Mouse (Mus musculus): Measurements from ENCODE around the gene Cutc. TPM values are rescaled to one million over a fixed set of nuclear protein-coding genes. Genes with fewer than 3 reads are reported as not detected.

Cutc gene
- polyA plus RNA-seq, 1 experiment from 2014 or later: 12.0 TPM

DNA sequence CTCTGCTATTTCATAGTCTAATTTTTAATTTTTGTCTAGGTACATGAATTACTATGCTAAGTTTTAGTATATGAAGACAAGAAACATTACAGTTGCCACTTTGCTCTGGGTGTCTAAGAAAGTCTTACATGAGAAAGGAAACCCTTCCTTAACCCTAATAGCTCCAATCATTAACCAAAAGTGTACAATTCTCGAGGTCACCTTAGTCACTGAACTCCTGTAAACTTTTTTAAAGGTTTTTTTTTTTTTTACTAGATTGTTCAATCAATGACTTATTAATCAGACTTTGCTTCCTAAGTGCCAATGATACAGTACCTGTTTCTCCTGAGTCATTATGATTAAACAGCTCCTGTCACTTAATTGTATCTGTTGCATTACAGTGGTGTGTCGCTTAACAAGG is 24.5 kb downstream of the Cutc start:
- Histone ChIP-seq H3K4me3 (ENCODE audit: low read depth, low read length) (no peak overlapping the region), H3K27me3 (ENCODE audit: control insufficient read depth, insufficient read depth, low read length) (no peaks in the 10 kb centered on the region), H3K9ac (ENCODE audit: low read length) (no peak overlapping the region), H3K27ac (ENCODE audit: low read depth, low read length) (no peak overlapping the region), H3K4me1 (ENCODE audit: control insufficient read depth, insufficient read depth, low read length) (no peaks in the 10 kb centered on the region), H3K9me3 (ENCODE audit: control insufficient read depth, low read length) (no peaks in the 10 kb centered on the region), H3K36me3 (ENCODE audit: control insufficient read depth, insufficient read depth, low read length) (no peaks in the 10 kb centered on the region), H3K4me2 (ENCODE audit: low read depth) (no peak overlapping the region)
- DNase-seq (ENCODE audit: low spot score) (no peak), ATAC-seq (ENCODE audit: insufficient read depth, low FRiP score, low TSS enrichment) (no peak)
- WGBS: 75% methylated on average over 2 of the region's 2 CpGs

DNA sequence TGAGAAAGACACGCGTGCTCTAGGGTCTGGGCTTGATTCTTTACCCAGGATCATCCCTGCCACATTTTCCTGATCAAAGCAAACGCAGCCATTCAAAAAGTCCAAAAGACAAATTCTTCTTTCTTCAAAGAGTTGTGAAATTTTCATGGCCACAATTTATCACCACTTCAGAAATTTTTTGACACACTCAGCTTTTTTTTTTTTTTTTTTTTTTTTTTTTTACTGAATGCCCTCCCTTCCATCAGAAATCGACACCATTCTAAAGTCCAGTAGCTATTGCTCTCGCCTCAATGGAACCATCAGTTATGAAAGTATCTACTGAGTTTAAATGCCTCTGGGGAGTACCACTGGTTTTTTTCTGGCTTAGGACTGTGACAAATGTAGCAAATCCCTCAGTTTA is 27.6 kb downstream of the Cutc start:
- no peaks in the 10 kb centered on the region for H3K4me1 ChIP-seq (ENCODE audit: control insufficient read depth, insufficient read depth, low read length)
- no peak for ATAC-seq (ENCODE audit: insufficient read depth, low FRiP score, low TSS enrichment)

DNA sequence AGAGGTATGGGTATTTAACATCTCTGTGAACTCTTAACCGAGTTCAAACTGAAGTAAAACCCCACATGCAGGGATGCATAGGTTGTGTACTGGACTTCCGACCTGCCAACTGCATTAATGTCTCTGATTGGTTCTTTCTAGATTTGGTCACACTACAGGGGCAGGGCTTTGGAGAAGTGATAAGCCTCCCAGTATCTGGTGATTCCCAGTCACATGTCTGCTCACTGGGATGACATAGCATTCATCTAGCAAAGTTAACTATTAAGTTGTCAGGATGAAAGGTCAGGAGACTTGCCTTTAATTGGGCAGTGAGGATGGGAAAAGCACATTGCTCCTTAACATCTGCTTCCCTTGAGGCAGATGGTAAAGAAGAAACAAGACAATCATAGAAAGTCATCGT is 29.2 kb downstream of the Cutc start, which contains the start of gene Abcc2:
TSS of gene Abcc2 (plus strand) at position 213 of the 400 bp plus-strand sequence.
- Histone ChIP-seq H3K27me3 (ENCODE audit: control insufficient read depth, insufficient read depth, low read length) (no peaks in the 10 kb centered on the region), H3K9me3 (ENCODE audit: control insufficient read depth, low read length) (no peaks in the 10 kb centered on the region), H3K4me1 (ENCODE audit: control insufficient read depth, insufficient read depth, low read length) (no peaks in the 10 kb centered on the region), H3K9ac (ENCODE audit: low read length) (no peak within 1 kb of the TSS), H3K36me3 (ENCODE audit: control insufficient read depth, insufficient read depth, low read length) (no peaks in the 10 kb centered on the region), H3K27ac (ENCODE audit: low read depth, low read length) (no peak within 1 kb of the TSS), H3K4me2 (ENCODE audit: low read depth) (no peak within 1 kb of the TSS), H3K4me3 (ENCODE audit: low read depth, low read length) (no peak within 1 kb of the TSS)
- 79% methylated on average over 3 of the region's 3 CpGs for WGBS
- DNase-seq (ENCODE audit: low spot score) (no peak), ATAC-seq (ENCODE audit: insufficient read depth, low FRiP score, low TSS enrichment) (no peak)

More for the DNA sequence above, 27.6 kb downstream of the Cutc start:
- no peak for DNase-seq (ENCODE audit: low spot score)
- H3K9ac ChIP-seq (ENCODE audit: low read length): no peak overlapping the region
- H3K27me3 ChIP-seq (ENCODE audit: control insufficient read depth, insufficient read depth, low read length): no peaks in the 10 kb centered on the region
- 89% methylated on average over 5 of the region's 5 CpGs for WGBS
- H3K4me2 ChIP-seq (ENCODE audit: low read depth): no peak overlapping the region
- H3K4me3 ChIP-seq (ENCODE audit: low read depth, low read length): no peak overlapping the region
- H3K9me3 ChIP-seq (ENCODE audit: control insufficient read depth, low read length): no peaks in the 10 kb centered on the region
- H3K27ac ChIP-seq (ENCODE audit: low read depth, low read length): no peak overlapping the region
- no peaks in the 10 kb centered on the region for H3K36me3 ChIP-seq (ENCODE audit: control insufficient read depth, insufficient read depth, low read length)

DNA sequence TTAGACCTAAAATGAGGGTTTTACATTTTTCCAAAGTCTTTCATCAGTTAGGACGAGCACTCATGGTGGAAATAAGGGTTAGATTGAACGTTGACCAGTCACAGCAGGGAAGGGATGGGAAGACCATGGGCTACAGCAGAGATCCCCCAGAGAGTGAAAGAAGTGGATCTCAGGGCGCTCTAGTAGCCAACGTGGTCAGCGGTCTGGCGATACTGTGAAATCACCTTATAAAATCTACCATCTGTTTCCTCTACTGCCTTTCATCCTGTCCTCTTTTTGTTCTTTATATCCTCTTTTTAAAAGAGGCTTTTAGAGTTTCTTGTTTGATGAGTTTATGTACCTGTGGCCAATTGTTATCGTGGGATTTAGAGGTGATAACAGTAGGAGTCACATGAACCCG is 32.0 kb downstream of the Cutc start:
- no peak overlapping the region for H3K27ac ChIP-seq (ENCODE audit: low read depth, low read length)
- ATAC-seq (ENCODE audit: insufficient read depth, low FRiP score, low TSS enrichment): no peak
- H3K4me1 ChIP-seq (ENCODE audit: control insufficient read depth, insufficient read depth, low read length): no peaks in the 10 kb centered on the region
- no peaks in the 10 kb centered on the region for H3K27me3 ChIP-seq (ENCODE audit: control insufficient read depth, insufficient read depth, low read length)
- 81% methylated on average over 8 of the region's 8 CpGs for WGBS
- H3K4me2 ChIP-seq (ENCODE audit: low read depth): no peak overlapping the region
- no peak for DNase-seq (ENCODE audit: low spot score)
- no peak overlapping the region for H3K9ac ChIP-seq (ENCODE audit: low read length)
- H3K4me3 ChIP-seq (ENCODE audit: low read depth, low read length): no peak overlapping the region
- H3K9me3 ChIP-seq (ENCODE audit: control insufficient read depth, low read length): no peaks in the 10 kb centered on the region
- H3K36me3 ChIP-seq (ENCODE audit: control insufficient read depth, insufficient read depth, low read length): no peaks in the 10 kb centered on the region

DNA sequence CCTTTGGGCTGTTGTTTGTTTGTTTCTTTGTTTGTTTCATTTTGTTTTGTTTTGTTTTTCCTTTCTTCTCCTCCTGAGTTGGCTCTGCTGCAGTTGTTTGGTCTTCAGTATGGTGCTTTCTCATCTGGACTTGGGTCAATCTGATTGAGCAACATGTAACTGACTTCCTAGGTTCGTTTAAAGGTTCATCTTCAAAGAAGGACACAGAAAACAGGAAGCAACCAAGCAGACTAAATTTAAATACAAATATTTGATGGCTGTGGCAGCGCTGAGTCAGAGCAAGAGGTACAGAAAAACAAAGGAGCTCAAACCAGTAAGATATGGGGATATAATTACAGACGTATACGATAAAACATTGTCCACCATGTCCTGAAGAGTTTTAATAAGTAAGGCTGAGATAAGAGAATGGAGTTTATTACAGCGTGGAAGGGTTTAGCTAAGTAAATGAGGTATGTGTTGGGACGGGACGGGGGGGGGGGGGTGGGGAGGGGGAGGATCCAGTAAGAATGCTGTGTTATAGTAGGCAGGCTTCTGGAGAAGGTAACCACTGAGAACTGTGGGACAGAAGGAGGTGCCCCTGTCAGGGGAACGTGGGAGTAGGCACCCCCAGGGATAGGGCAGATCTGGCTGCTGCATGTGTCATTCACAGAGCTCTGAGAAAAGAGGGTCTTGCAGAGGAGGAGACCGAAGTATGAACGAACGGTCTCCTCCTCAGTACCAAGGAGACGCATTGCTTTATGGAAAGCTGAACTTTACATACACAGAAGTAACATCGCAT is 33.6 kb downstream of the Cutc start:
- no peaks in the 10 kb centered on the region for H3K36me3 ChIP-seq (ENCODE audit: control insufficient read depth, insufficient read depth, low read length)
- no peaks in the 10 kb centered on the region for H3K9me3 ChIP-seq (ENCODE audit: control insufficient read depth, low read length)
- H3K4me2 ChIP-seq (ENCODE audit: low read depth): no peak overlapping the region
- H3K4me3 ChIP-seq (ENCODE audit: low read depth, low read length): no peak overlapping the region
- WGBS: 89% methylated on average over 13 of the region's 13 CpGs
- ATAC-seq (ENCODE audit: insufficient read depth, low FRiP score, low TSS enrichment) (no peak), DNase-seq (ENCODE audit: low spot score) (no peak)
- no peak overlapping the region for H3K9ac ChIP-seq (ENCODE audit: low read length)
- no peaks in the 10 kb centered on the region for H3K4me1 ChIP-seq (ENCODE audit: control insufficient read depth, insufficient read depth, low read length)
- no peak overlapping the region for H3K27ac ChIP-seq (ENCODE audit: low read depth, low read length)
- no peaks in the 10 kb centered on the region for H3K27me3 ChIP-seq (ENCODE audit: control insufficient read depth, insufficient read depth, low read length)

DNA sequence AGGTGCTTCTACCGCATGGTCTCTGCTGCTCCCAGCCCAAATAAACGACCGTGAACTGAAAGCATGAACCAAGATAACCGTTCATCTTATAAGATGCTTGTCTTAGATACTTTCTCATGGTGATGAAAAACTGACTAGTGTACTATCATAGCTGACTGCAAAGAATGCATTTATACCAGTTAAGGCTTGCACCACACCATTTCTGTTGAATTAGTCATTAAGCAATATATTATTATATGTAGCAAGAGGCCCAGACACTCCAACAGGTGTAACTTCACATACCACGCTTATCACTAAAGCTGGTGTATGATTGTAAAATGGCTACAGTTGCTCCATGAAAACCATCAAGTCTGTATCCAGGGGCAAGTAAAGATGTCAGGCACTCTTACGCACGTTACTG is 37.0 kb downstream of the Cutc start:
- Histone ChIP-seq H3K9ac (ENCODE audit: low read length) (no peak overlapping the region), H3K9me3 (ENCODE audit: control insufficient read depth, low read length) (no peaks in the 10 kb centered on the region), H3K36me3 (ENCODE audit: control insufficient read depth, insufficient read depth, low read length) (no peaks in the 10 kb centered on the region), H3K4me2 (ENCODE audit: low read depth) (no peak overlapping the region), H3K27me3 (ENCODE audit: control insufficient read depth, insufficient read depth, low read length) (no peaks in the 10 kb centered on the region), H3K4me1 (ENCODE audit: control insufficient read depth, insufficient read depth, low read length) (no peaks in the 10 kb centered on the region), H3K27ac (ENCODE audit: low read depth, low read length) (no peak overlapping the region), H3K4me3 (ENCODE audit: low read depth, low read length) (no peak overlapping the region)
- no peak for DNase-seq (ENCODE audit: low spot score)
- 95% methylated on average over 7 of the region's 7 CpGs for WGBS
- no peak for ATAC-seq (ENCODE audit: insufficient read depth, low FRiP score, low TSS enrichment)

DNA sequence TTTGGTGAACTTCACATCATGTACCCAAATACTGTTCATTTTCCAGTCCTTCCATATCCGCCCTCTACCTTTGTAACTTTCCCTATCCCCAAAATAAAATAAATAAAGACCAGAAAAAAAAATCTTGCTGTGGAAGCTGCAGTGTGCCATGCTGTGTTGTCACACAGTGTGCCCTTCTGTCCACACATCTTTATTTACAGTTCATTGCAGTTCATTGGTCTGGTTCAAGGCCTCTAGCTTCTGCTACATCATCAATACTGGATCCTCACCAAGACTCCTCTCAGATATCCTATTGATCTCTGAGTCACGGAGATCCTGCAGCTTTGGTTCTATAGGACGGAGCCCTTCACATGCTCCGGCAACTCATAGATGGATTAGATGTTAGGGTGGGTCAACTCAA is 39.7 kb downstream of the Cutc start:
- Histone ChIP-seq H3K4me2 (ENCODE audit: low read depth) (no peak overlapping the region), H3K9ac (ENCODE audit: low read length) (no peak overlapping the region), H3K27me3 (ENCODE audit: control insufficient read depth, insufficient read depth, low read length) (no peaks in the 10 kb centered on the region), H3K27ac (ENCODE audit: low read depth, low read length) (no peak overlapping the region), H3K4me1 (ENCODE audit: control insufficient read depth, insufficient read depth, low read length) (no peaks in the 10 kb centered on the region), H3K4me3 (ENCODE audit: low read depth, low read length) (no peak overlapping the region), H3K36me3 (ENCODE audit: control insufficient read depth, insufficient read depth, low read length) (no peaks in the 10 kb centered on the region), H3K9me3 (ENCODE audit: control insufficient read depth, low read length) (no peaks in the 10 kb centered on the region)
- WGBS: 93% methylated on average over 4 of the region's 4 CpGs
- ATAC-seq (ENCODE audit: insufficient read depth, low FRiP score, low TSS enrichment): no peak
- no peak for DNase-seq (ENCODE audit: low spot score)

DNA sequence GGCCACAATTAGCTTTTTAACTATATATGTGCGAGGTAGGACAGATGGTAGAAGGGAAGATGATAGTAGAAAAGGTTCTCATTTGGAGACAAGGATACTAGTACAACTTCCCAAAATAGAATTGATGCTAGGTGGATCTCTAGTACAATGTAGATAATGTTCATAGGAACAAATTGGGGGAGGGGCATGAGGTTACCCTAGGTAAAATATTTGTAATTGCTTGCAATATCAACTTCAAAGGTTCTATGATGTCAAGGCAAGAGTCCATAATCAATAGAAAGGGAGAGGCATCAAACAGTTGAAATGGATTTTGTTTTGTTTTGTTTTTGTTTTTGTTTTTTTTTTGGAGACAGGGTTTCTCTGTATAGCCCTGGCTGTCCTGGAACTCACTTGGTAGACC is 41.2 kb downstream of the Cutc start:
- Histone ChIP-seq H3K27ac (ENCODE audit: low read depth, low read length) (no peak overlapping the region), H3K27me3 (ENCODE audit: control insufficient read depth, insufficient read depth, low read length) (no peaks in the 10 kb centered on the region), H3K9me3 (ENCODE audit: control insufficient read depth, low read length) (no peaks in the 10 kb centered on the region), H3K4me3 (ENCODE audit: low read depth, low read length) (no peak overlapping the region), H3K4me1 (ENCODE audit: control insufficient read depth, insufficient read depth, low read length) (no peaks in the 10 kb centered on the region), H3K4me2 (ENCODE audit: low read depth) (no peak overlapping the region), H3K36me3 (ENCODE audit: control insufficient read depth, insufficient read depth, low read length) (no peaks in the 10 kb centered on the region), H3K9ac (ENCODE audit: low read length) (no peak overlapping the region)
- DNase-seq (ENCODE audit: low spot score) (no peak), ATAC-seq (ENCODE audit: insufficient read depth, low FRiP score, low TSS enrichment) (no peak)
- 93% methylated on average over 1 of the region's 1 CpGs for WGBS

DNA sequence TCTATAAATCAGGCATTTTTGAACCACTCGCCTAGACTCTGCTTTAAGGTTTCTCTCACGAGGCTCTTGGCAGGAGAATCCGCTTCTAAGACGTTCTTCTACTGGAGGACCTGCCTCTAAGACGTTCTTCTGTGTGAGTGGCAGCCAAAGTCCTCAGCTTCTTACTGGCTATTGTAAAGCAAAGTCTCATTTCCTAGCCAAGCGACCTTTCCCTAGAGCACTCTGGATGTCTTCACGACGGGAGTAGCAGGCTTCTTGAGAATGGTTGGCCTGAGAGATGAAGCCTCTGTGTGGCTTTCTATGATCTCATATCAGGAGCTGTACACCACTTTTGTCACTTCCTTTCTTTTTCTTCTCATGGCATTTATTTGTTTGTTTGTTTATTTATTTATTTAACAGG is 42.7 kb downstream of the Cutc start:
- Histone ChIP-seq H3K27me3 (ENCODE audit: control insufficient read depth, insufficient read depth, low read length) (no peaks in the 10 kb centered on the region), H3K4me3 (ENCODE audit: low read depth, low read length) (no peak overlapping the region), H3K4me2 (ENCODE audit: low read depth) (no peak overlapping the region), H3K9me3 (ENCODE audit: control insufficient read depth, low read length) (no peaks in the 10 kb centered on the region), H3K9ac (ENCODE audit: low read length) (no peak overlapping the region), H3K36me3 (ENCODE audit: control insufficient read depth, insufficient read depth, low read length) (no peaks in the 10 kb centered on the region), H3K27ac (ENCODE audit: low read depth, low read length) (no peak overlapping the region), H3K4me1 (ENCODE audit: control insufficient read depth, insufficient read depth, low read length) (no peaks in the 10 kb centered on the region)
- ATAC-seq (ENCODE audit: insufficient read depth, low FRiP score, low TSS enrichment) (no peak), DNase-seq (ENCODE audit: low spot score) (no peak)
- WGBS: 87% methylated on average over 8 of the region's 8 CpGs

Measured in neural tube, embryonic 11.5 days (tissue).